Mouse (Mus musculus) frontal cortex, adult (tissue): ENCODE measurements around the gene Meis1.

Experiments
- ATAC-seq: cut with Nextera tagmentation; 2 replicates; pipeline ENCODE4 v1.9.2; 2017; ENCODE audit warnings: mild to moderate bottlenecking, moderate library complexity, mixed read lengths; ENCODE audit not compliant: low TSS enrichment

Gene Meis1

GRCm38 (mm10) chr11:19014441-19015161 lies 4.2 kb downstream of the Meis1 start:
- no peak for ATAC-seq

GRCm38 (mm10) chr11:19014113-19014440 lies 4.7 kb downstream of the Meis1 start:
- no peak for ATAC-seq

- no peak for ATAC-seq
These were observed 5.4 kb downstream of the Meis1 start for GRCm38 (mm10) chr11:19013141-19014112.

- no peak for ATAC-seq
These were observed 6.2 kb downstream of the Meis1 start for GRCm38 (mm10) chr11:19012463-19013115.

- no peak for ATAC-seq
These were observed 6.8 kb downstream of the Meis1 start for GRCm38 (mm10) chr11:19012001-19012400.

GRCm38 (mm10) chr11:19011108-19011805 lies 7.5 kb downstream of the Meis1 start:
- no peak for ATAC-seq

GRCm38 (mm10) chr11:19010396-19010811 lies 8.4 kb downstream of the Meis1 start:
- no peak for ATAC-seq

GRCm38 (mm10) chr11:19009536-19010395 lies 9.0 kb downstream of the Meis1 start:
- no peak for ATAC-seq

GRCm38 (mm10) chr11:19008610-19009384 lies 10.0 kb downstream of the Meis1 start:
- no peak for ATAC-seq

GRCm38 (mm10) chr11:19007541-19008424 lies 11.0 kb downstream of the Meis1 start:
- no peak for ATAC-seq

GRCm38 (mm10) chr11:19007068-19007467 lies 11.7 kb downstream of the Meis1 start:
- ATAC-seq: no peak

- no peak for ATAC-seq
These were observed 12.7 kb downstream of the Meis1 start for GRCm38 (mm10) chr11:19005913-19006693.

GRCm38 (mm10) chr11:19005007-19005912 lies 13.5 kb downstream of the Meis1 start:
- no peak for ATAC-seq

GRCm38 (mm10) chr11:19003066-19003465 lies 15.7 kb downstream of the Meis1 start:
- no peak for ATAC-seq

- ATAC-seq: no peak
These were observed 22.0 kb downstream of the Meis1 start for GRCm38 (mm10) chr11:18996767-18997166.

- no peak for ATAC-seq
These were observed 22.5 kb downstream of the Meis1 start for GRCm38 (mm10) chr11:18996289-18996688.

GRCm38 (mm10) chr11:18992796-18993195 lies 26.0 kb downstream of the Meis1 start:
- ATAC-seq: no peak
